Mouse (Mus musculus) liver, embryonic 14.5 days (tissue): Measurements from ENCODE around the gene Trp53tg5. TPM values are rescaled to one million over a fixed set of nuclear protein-coding genes. Genes with fewer than 3 reads are reported as not detected.

Experiments used
- ATAC-seq: fragments of 200-750 bp; cut with Nextera tagmentation; 2 replicates; pipeline ENCODE4 v1.8.0; 2017; ENCODE audit warnings: moderate number of reproducible peaks, mild to moderate bottlenecking, moderate library complexity; ENCODE audit not compliant: insufficient read depth
- DNase-seq, 3 experiments: peaks; one replicate each; pipeline ENCODE4 v3.0.0-alpha.2; 2012 to 2013; ENCODE audit warnings: low read depth in 3 of 3, low spot score in 3 of 3
- H3K27ac ChIP-seq: fragments of 300-500 bp; sonication (generic); 2 replicates; pipeline ENCODE4 v1.5.1; 2014; ENCODE audit warnings: moderate library complexity, mild to moderate bottlenecking, control low read depth, inconsistent platforms
- H3K27me3 ChIP-seq: fragments of 300-500 bp; sonication (generic); 2 replicates; pipeline ENCODE4 v1.6.1; 2014; ENCODE audit warnings: mild to moderate bottlenecking, low read length, moderate library complexity; ENCODE audit not compliant: control insufficient read depth, insufficient read depth
- H3K36me3 ChIP-seq: fragments of 300-500 bp; sonication (generic); replicated peaks from 2 replicates; pipeline ENCODE4 v1.6.1; 2014; ENCODE audit warnings: low read depth; ENCODE audit not compliant: control insufficient read depth, insufficient read depth
- H3K4me1 ChIP-seq, 2 experiments: fragments of 200-500 bp in 1 of 2; fragments of 300-500 bp in 1 of 2; sonication (generic) in 1 of 2; replicated peaks; 2 replicates each; pipeline ENCODE4 v1.6.1; 2012 to 2014; ENCODE audit warnings: antibody characterized with exemption in 1 of 2, inconsistent platforms in 1 of 2, low read length in 1 of 2; ENCODE audit not compliant: control insufficient read depth in 2 of 2, insufficient read depth in 2 of 2
- H3K4me2 ChIP-seq: fragments of 300-500 bp; sonication (generic); 2 replicates; pipeline ENCODE4 v1.6.1; 2014; ENCODE audit warnings: low read depth, mild to moderate bottlenecking, control low read depth, moderate library complexity
- H3K4me3 ChIP-seq, 2 experiments: fragments of 200-500 bp in 1 of 2; fragments of 300-500 bp in 1 of 2; sonication (generic) in 1 of 2; 2 replicates each; pipeline ENCODE4 v1.5.1; 2012 to 2014; ENCODE audit warnings: low read depth in 2 of 2, low read length in 2 of 2, mild to moderate bottlenecking in 2 of 2, control low read depth in 1 of 2, inconsistent platforms in 1 of 2, moderate library complexity in 1 of 2; ENCODE audit not compliant: insufficient read depth in 1 of 2
- H3K9ac ChIP-seq: fragments of 300-500 bp; sonication (generic); replicated peaks from 2 replicates; pipeline ENCODE4 v1.6.1; 2014; ENCODE audit warnings: mild to moderate bottlenecking, control low read depth, moderate library complexity
- H3K9me3 ChIP-seq: fragments of 300-500 bp; sonication (generic); 2 replicates; pipeline ENCODE4 v1.6.1; 2016; ENCODE audit warnings: low read length, mixed read lengths; ENCODE audit not compliant: control insufficient read depth
- CTCF ChIP-seq: IDR thresholded peaks from 2 replicates; pipeline ENCODE4 v1.5.1; 2016; ENCODE audit warnings: antibody characterized with exemption, low read depth, control low read depth
- EP300 ChIP-seq: IDR thresholded peaks from 2 replicates; pipeline ENCODE4 v1.6.1; 2016; ENCODE audit warnings: antibody characterized with exemption, low read depth
- WGBS: fragments of 180-500 bp; shearing (Covaris S2); extraction: QIAGEN DNeasy Blood & Tissue Kit; methylation state at CpG from one replicate; pipeline ENCODE4 v1.1.7; 2014; ENCODE audit not compliant: insufficient replicate concordance; 5-methylcytosine and 5-hydroxymethylcytosine counted together
- polyA plus RNA-seq, 2 experiments: library from polyadenylated mRNA; depleted of rRNA in 1 of 2; stranded (reverse) in 1 of 2; unstranded in 1 of 2; fragments of >200 nt; fragmentation: Nextera tagmentation in 1 of 2; extraction: Ambion mirVana in 1 of 2; gene quantifications; 2 replicates each; pipeline versions ENCODE4 v1.2.1 to v1.2.3; 2012 to 2014

Gene Trp53tg5
- polyA plus RNA-seq, 2 experiments = not detected

DNA sequence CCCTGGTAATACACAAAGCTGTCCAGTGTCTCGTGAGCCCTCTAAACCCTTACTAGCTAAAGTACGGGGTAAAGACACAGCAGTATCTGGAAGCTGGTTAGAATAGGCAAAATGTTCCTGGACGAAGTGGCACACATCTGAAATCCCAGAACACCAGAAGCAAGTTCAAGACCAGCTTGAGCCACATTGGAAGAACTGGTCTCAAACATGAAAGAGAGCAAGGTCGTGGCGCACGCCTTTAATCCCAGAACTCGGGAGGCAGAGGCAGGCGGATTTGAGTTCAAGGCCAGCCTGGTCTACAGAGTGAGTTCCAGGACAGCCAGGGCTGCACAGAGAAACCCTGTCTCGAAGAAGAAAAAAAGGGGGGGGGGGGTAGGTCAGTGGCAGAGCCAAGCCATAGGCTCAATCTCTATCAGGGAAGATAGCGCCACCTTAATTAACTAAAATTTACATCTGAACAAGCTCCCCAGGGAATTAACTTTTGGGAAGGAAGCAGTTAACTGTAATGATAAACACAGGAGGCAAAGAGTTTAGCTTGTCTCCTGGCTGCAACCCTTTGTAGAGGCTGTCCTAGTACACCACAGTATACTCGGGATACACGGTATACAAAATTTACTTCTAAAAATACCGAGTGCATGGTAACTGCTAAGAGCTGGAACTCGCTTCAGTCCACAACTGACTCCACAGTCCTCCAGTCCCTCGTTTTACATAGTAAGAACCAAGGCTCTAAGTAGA lies 43.5 kb downstream of the Trp53tg5 start:
- ATAC-seq (no peak), DNase-seq (no peak)
- Histone ChIP-seq H3K4me1 (peaks cover 0 to 12% of the 10 kb centered on the region in 2 experiments; a peak in 2 of 4 replicates), H3K27ac (no peak overlapping the region), H3K36me3 (no peaks in the 10 kb centered on the region), H3K9ac (no peak overlapping the region), H3K27me3 (no peaks in the 10 kb centered on the region), H3K9me3 (no peaks in the 10 kb centered on the region), H3K4me2 (no peak overlapping the region), H3K4me3 (no peak overlapping the region)
- TF ChIP-seq EP300 = no peak
- WGBS = 34% methylated on average over 15 of the region's 15 CpGs

- TF ChIP-seq EP300 = no peak
- TF ChIP-seq CTCF = no peak
- WGBS = 30% methylated on average over 5 of the region's 5 CpGs
- H3K9ac ChIP-seq = no peak overlapping the region
Observed at GRCm38 (mm10) chr2:164428451-164428850, 45.1 kb downstream of the Trp53tg5 start.

GRCm38 (mm10) chr2:164426952-164427351 lies 46.6 kb downstream of the Trp53tg5 start:
- no peak for TF ChIP-seq EP300
- no peak for TF ChIP-seq CTCF
- no peak overlapping the region for H3K27ac ChIP-seq
- H3K27me3 ChIP-seq = no peaks in the 10 kb centered on the region
- DNase-seq (no peak), ATAC-seq (no peak)
- H3K9ac ChIP-seq = no peak overlapping the region
- no peaks in the 10 kb centered on the region for H3K36me3 ChIP-seq
- WGBS = 40% methylated on average over 5 of the region's 5 CpGs
- H3K4me2 ChIP-seq = no peak overlapping the region
- peaks cover 0 to 3% of the 10 kb centered on the region in 2 experiments; a peak in 1 of 4 replicates for H3K4me1 ChIP-seq
- H3K9me3 ChIP-seq = no peaks in the 10 kb centered on the region
- H3K4me3 ChIP-seq = no peak overlapping the region

More at GRCm38 (mm10) chr2:164428451-164428850, 45.1 kb downstream of the Trp53tg5 start:
- no peak for DNase-seq
- H3K4me2 ChIP-seq = no peak overlapping the region
- no peak overlapping the region for H3K27ac ChIP-seq
- H3K36me3 ChIP-seq = no peaks in the 10 kb centered on the region
- H3K4me1 ChIP-seq = peaks cover 0 to 6% of the 10 kb centered on the region in 2 experiments; a peak in 2 of 4 replicates
- no peak for ATAC-seq
- H3K4me3 ChIP-seq = no peak overlapping the region
- H3K27me3 ChIP-seq = no peaks in the 10 kb centered on the region
- H3K9me3 ChIP-seq = no peaks in the 10 kb centered on the region

DNA sequence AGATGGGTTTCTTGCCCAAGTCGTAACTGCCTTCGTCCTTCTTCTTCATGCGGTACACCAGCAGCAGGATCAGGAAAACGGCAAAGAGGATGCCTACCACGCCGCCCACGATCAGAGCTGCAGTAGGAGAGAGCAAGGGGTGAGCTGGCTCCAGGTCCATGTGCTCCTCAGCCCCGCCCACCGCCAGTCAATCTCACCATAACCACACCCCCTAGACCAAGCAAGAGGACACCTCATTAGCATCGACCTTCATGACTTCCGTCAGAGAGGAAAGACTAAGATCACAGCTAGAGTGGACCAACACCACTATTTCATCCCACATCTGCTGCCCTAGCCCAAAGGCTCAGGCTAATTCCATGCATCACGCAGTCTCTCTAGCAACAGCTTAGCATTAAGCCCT lies 47.4 kb downstream of the Trp53tg5 start:
- Histone ChIP-seq H3K27ac (no peak overlapping the region), H3K36me3 (no peaks in the 10 kb centered on the region), H3K4me2 (no peak overlapping the region), H3K9ac (no peak overlapping the region), H3K4me3 (no peak overlapping the region), H3K9me3 (no peaks in the 10 kb centered on the region), H3K27me3 (no peaks in the 10 kb centered on the region), H3K4me1 (0 out of 4 replicates have a peak, but pooled peaks cover 0 to 3% of the 10 kb centered on the region in 2 experiments)
- WGBS = 21% methylated on average over 12 of the region's 12 CpGs
- TF ChIP-seq EP300 = no peak
- no peak for DNase-seq
- ATAC-seq = no peak

- Histone ChIP-seq H3K4me1 (0 out of 4 replicates have a peak, but pooled peaks cover 0 to under 1% of the 10 kb centered on the region in 2 experiments), H3K36me3 (no peaks in the 10 kb centered on the region), H3K9me3 (no peaks in the 10 kb centered on the region), H3K4me3 (no peak overlapping the region), H3K27ac (no peak overlapping the region), H3K9ac (no peak overlapping the region), H3K4me2 (no peak overlapping the region), H3K27me3 (no peaks in the 10 kb centered on the region)
- WGBS = 60% methylated on average over 5 of the region's 5 CpGs
- DNase-seq (no peak), ATAC-seq (no peak)
- no peak for TF ChIP-seq EP300
- no peak for TF ChIP-seq CTCF
Observed at GRCm38 (mm10) chr2:164425401-164425800, 48.1 kb downstream of the Trp53tg5 start.
